Mouse (Mus musculus) kidney, adult 2 months (tissue): ENCODE data around the gene Atp5f1. TPM values are rescaled to one million over a fixed set of nuclear protein-coding genes. Genes with fewer than 3 reads are reported as not detected.

Experiments used
- DNase-seq: peaks from one replicate; pipeline ENCODE4 v3.0.0; 2021
- H3K27ac ChIP-seq: fragments of 200-500 bp; 2 replicates; pipeline ENCODE4 v1.5.1; 2012; ENCODE audit warnings: low read depth, low read length, control low read depth, inconsistent platforms; ENCODE audit not compliant: insufficient read depth
- H3K27me3 ChIP-seq: fragments of 200-500 bp; replicated peaks from 2 replicates; pipeline ENCODE4 v1.6.1; 2012; ENCODE audit warnings: mild to moderate bottlenecking, moderate library complexity, low read length, inconsistent platforms; ENCODE audit not compliant: control insufficient read depth, insufficient read depth
- H3K36me3 ChIP-seq: fragments of 200-500 bp; 2 replicates; pipeline ENCODE4 v1.6.1; 2012; ENCODE audit warnings: mild to moderate bottlenecking, moderate library complexity, low read length, inconsistent platforms; ENCODE audit not compliant: control insufficient read depth, insufficient read depth
- H3K4me1 ChIP-seq: fragments of 200-500 bp; 2 replicates; pipeline ENCODE4 v1.6.1; 2011; ENCODE audit warnings: low read length; ENCODE audit not compliant: control insufficient read depth, insufficient read depth
- H3K4me3 ChIP-seq: fragments of 200-500 bp; 2 replicates; pipeline ENCODE4 v1.5.1; 2011; ENCODE audit warnings: mild to moderate bottlenecking, low read depth, low read length, control low read depth; ENCODE audit not compliant: insufficient read depth
- CTCF ChIP-seq: fragments of 200-500 bp; conservative IDR thresholded peaks from 2 replicates; pipeline ENCODE4 v1.5.1; 2011; ENCODE audit warnings: low read depth, mild to moderate bottlenecking, control low read depth, low read length, moderate library complexity, mixed read lengths; ENCODE audit not compliant: insufficient read depth, insufficient read length
- POLR2A ChIP-seq: fragments of 200-500 bp; IDR thresholded peaks from one replicate; pipeline ENCODE4 v1.6.1; 2011; ENCODE audit warnings: low read depth, low read length, control low read depth
- WGBS: fragments of 180-500 bp; shearing (Covaris S2); methylation state at CpG from one replicate; pipeline ENCODE4 v1.1.7; 2018; 5-methylcytosine and 5-hydroxymethylcytosine counted together
- polyA plus RNA-seq: library from polyadenylated mRNA; depleted of rRNA; stranded (reverse); fragments of >200 nt; gene quantifications from 2 replicates; pipeline ENCODE4 v1.2.3, GENCODE M21; 2012

Gene Atp5f1
- polyA plus RNA-seq, 1 experiment, result 327 TPM

- 76% methylated on average over 1 of the region's 1 CpGs for WGBS
- H3K4me3 ChIP-seq, result no peak overlapping the region
- H3K27me3 ChIP-seq, result no peaks in the 10 kb centered on the region
- TF ChIP-seq POLR2A (no peak), CTCF (no peak)
- H3K4me1 ChIP-seq, result peaks cover 11% of the 10 kb centered on the region
- H3K27ac ChIP-seq, result no peak overlapping the region
- no peak for DNase-seq
- peaks cover 11% of the 10 kb centered on the region for H3K36me3 ChIP-seq
Measured at GRCm38 (mm10) chr3:105957235-105957634, 2.7 kb downstream of the Atp5f1 start.

GRCm38 (mm10) chr3:105951348-105951747 lies 8.6 kb downstream of the Atp5f1 start:
- H3K36me3 ChIP-seq, result peaks cover 25% of the 10 kb centered on the region

GRCm38 (mm10) chr3:105936111-105936510 lies 23.8 kb downstream of the Atp5f1 start:
- TF ChIP-seq POLR2A (no peak), CTCF (no peak)
- H3K27ac ChIP-seq, result no peak overlapping the region
- no peak for DNase-seq
- 80% methylated on average over 4 of the region's 4 CpGs for WGBS
- no peaks in the 10 kb centered on the region for H3K27me3 ChIP-seq
- H3K36me3 ChIP-seq, result peaks cover 5% of the 10 kb centered on the region
- 0 out of 2 replicates have a peak, but pooled peaks cover 3% of the 10 kb centered on the region for H3K4me1 ChIP-seq
- H3K4me3 ChIP-seq, result no peak overlapping the region

More at GRCm38 (mm10) chr3:105951348-105951747, 8.6 kb downstream of the Atp5f1 start:
- Histone ChIP-seq H3K27me3 (no peaks in the 10 kb centered on the region), H3K4me1 (no peaks in the 10 kb centered on the region), H3K4me3 (no peak overlapping the region), H3K27ac (no peak overlapping the region)
- WGBS, result 91% methylated on average over 7 of the region's 7 CpGs
- TF ChIP-seq POLR2A (no peak), CTCF (no peak)
- DNase-seq, result no peak

DNA sequence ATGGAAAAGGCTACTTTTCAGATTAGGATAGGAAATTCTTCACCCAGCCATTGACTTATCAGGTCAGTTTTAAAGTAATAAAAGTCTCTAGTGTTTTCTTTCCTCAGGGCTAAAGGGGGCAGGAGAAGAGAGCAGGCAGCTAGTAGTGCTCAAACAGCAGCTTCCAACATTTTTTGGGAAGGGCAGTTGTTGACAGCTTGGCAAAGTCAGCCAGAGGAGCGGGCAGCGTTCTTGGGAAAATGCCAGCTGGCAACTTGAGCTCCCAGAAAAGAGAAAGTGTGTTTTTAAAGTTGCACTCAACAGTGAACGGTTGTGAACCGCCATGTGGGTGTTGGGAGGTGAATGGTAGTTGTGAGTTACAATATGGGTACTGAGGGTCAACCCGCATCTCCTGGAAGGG lies 24.9 kb downstream of the Atp5f1 start:
- H3K4me1 ChIP-seq, result 0 out of 2 replicates have a peak, but pooled peaks cover 3% of the 10 kb centered on the region
- no peaks in the 10 kb centered on the region for H3K27me3 ChIP-seq
- 36% methylated on average over 5 of the region's 5 CpGs for WGBS
- TF ChIP-seq CTCF, result no peak
- no peak for TF ChIP-seq POLR2A
- no peak overlapping the region for H3K27ac ChIP-seq
- H3K36me3 ChIP-seq, result no peaks in the 10 kb centered on the region; the same call in 1 of the 2 replicates
- no peak overlapping the region for H3K4me3 ChIP-seq
- peak; percentile 78 for DNase-seq

GRCm38 (mm10) chr3:105933926-105934325 lies 26.0 kb downstream of the Atp5f1 start:
- no peak overlapping the region for H3K4me3 ChIP-seq
- 0 out of 2 replicates have a peak, but pooled peaks cover 3% of the 10 kb centered on the region for H3K4me1 ChIP-seq
- 96% methylated on average over 6 of the region's 6 CpGs for WGBS
- TF ChIP-seq POLR2A (no peak), CTCF (no peak)
- H3K36me3 ChIP-seq, result no peaks in the 10 kb centered on the region; the same call in 1 of the 2 replicates
- no peak for DNase-seq
- H3K27ac ChIP-seq, result no peak overlapping the region
- H3K27me3 ChIP-seq, result no peaks in the 10 kb centered on the region

DNA sequence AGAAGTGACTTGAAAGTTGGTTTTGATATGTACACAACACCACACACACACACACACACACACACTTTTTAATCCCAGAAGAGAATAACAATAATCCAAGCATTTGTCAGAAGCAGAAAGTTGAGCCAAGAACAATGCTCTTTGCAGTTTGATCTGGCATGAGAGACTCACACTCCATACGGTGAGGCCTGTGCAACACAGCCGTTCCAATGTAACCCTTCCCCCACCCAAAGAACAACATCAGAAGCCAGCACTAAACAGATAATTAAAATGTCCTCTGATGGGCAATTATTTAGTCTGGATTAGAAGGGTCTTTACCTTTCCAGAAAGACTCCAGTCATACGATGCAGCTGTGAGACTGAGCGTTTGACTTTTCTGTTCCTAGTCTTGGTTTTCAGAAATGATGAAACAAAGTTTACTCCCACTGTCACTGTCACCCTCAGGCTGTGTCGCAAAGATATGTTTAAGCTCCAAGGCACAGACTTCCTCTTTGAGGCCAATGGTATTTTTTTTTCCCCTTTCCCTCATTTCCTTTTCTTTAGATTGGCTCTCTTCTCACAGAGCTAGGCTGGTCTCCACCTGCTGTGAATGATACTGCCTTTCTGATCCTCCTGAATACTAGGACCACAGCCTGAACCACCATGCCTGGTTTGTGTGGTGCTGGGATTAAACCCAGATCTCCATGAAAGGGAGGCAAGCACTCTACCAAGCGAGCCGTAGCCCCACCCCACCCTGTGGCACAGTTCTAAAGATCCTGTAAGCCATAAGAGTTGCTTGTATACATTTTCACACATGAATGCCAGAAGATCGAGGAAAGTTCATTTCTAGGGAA lies 27.4 kb downstream of the Atp5f1 start, which contains the start of gene I830077J02Rik:
Gene I830077J02Rik (minus strand): TSS at position 425 of the 832 bp plus-strand sequence.
- DNase-seq, result no peak
- H3K27ac ChIP-seq, result no peak within 1 kb of the TSS
- WGBS, result 72% methylated on average over 8 of the region's 8 CpGs

DNA sequence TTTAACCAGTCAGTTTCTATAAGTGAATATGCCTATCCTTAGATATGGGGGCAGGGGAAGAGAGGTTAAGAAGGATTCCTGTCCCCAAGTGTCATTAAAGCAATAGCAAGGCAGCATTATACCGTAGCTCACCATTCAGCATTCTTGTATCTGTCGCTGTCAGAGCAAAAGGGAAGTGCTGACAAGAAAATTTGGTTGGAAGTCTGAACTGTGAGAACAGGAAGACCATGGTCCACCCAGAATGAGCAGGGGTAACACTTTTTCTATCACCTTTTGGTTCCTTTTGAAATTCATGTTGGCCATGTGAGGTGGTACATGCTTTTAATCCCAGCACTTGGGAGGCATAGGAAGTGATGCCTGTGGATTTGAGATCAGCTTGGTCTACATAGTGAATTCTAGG lies 28.8 kb downstream of the Atp5f1 start:
- DNase-seq, result no peak
- Histone ChIP-seq H3K4me1 (peaks cover 6% of the 10 kb centered on the region; the same call in 1 of the 2 replicates), H3K4me3 (no peak overlapping the region), H3K36me3 (no peaks in the 10 kb centered on the region), H3K27me3 (no peaks in the 10 kb centered on the region), H3K27ac (no peak overlapping the region)
- TF ChIP-seq CTCF (no peak), POLR2A (no peak)
- 90% methylated on average over 2 of the region's 2 CpGs for WGBS

More for the DNA sequence above, 27.4 kb downstream of the Atp5f1 start, which contains the start of gene I830077J02Rik:
- H3K4me3 ChIP-seq, result no peak within 1 kb of the TSS
- H3K36me3 ChIP-seq, result no peaks in the 10 kb centered on the region; the same call in 1 of the 2 replicates
- TF ChIP-seq CTCF (no peak), POLR2A (no peak)
- H3K4me1 ChIP-seq, result peaks cover 5% of the 10 kb centered on the region; the same call in 1 of the 2 replicates
- no peaks in the 10 kb centered on the region for H3K27me3 ChIP-seq
